Mouse (Mus musculus) megakaryocyte, adult 5-6 weeks (primary cell): ENCODE results near the gene Il11ra2. TPM values are rescaled to one million over a fixed set of nuclear protein-coding genes. Genes with fewer than 3 reads are reported as not detected.
"Not testable (repeated sequence)": the region's sequence is repeated elsewhere in the genome, so short reads cannot be mapped to it uniquely, and the experiment has no call there.

Experiments
- ATAC-seq: 2 replicates; pipeline ENCODE4 v1.8.0; 2016; ENCODE audit warnings: mild to moderate bottlenecking, inconsistent platforms; ENCODE audit not compliant: poor library complexity, severe bottlenecking
- total RNA-seq, 2 experiments: library from RNA; stranded (forward) in 1 of 2; stranded (reverse) in 1 of 2; fragments of 153-499, 151-499 nt in 1 of 2; fragments of 221-1000, 200-1000 nt in 1 of 2; gene quantifications; 2 replicates each; pipeline versions ENCODE4 v1.2.3 to v1.2.4; 2015 to 2017

Il11ra2 gene
- total RNA-seq (2015): not detected in 2 replicates
- total RNA-seq (2017): not detected in 2 replicates

DNA sequence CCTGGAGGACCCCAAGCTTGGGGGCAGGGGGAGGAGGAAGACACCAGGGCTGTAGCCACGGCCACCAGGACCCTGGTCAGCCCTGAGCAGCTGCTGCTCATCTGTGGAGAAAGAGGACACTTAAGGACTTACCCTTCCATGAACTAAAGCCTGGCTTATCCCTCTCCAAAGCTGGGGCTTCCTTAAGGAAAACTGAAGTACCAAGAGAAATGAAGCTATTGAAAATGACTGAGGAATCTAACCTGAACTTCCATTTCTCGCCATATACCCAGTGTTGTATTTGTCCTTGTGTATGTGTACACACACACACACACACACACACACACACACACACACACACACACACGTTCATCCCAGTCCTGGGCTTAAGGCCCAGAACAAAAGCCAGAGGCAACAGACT is at the start of gene Il11ra2:
Il11ra2 (minus strand) TSS at position 101 of the 400 bp plus-strand sequence.
- not testable (repeated sequence) for ATAC-seq

DNA sequence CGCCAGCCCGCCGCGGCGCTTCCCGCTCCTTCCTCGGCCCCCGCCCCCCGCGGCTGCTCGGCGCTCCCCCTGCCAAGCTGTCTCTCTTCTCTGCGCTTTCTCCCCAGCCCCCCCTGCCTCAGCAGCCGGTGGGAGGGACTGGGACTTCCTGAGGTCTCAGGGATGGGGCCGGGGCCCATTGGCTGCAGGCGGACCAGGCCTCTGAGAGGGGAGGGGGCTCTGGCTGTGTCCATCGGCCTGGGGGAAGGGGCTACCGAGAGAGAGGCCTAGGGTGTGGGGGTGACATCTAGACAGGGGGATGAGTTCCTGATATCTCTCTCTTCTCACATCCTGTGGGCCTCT is 20.5 kb upstream of the Il11ra2 start:
- ATAC-seq: not testable (repeated sequence)

DNA sequence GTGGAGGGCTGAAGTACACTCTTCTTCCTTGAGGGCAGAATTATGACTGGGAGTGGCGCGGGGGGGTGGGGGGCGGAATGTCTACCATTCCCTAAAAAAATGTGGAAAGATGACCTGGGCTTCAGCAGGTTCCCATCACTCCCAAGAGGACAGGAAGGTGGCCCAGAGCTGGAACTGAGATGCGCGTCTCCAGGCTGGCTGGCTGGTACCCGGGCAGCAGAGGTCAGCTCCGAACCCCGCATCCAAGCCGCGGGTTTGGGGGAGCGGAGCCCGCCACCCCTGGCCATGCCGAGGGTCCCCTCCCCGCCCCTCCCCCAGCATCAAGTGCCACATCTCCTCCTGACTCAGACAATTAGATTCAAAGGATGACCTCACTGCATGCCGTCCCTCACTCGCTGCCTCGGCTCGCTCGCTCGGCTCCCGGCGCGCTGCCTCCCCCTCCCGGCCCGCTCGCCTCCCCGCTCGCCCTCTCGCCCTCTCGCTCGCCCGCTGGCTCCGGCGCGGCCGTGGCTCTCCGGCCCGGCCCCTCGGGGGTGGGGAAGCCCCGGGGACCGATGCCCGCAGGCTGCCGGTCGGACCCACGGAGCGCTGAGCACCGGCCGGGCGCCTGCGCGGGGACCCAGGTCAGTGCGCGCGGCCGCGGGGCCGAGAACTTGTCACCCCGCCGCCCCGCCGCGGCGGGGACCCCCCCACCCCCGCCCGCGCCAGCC is 19.9 kb upstream of the Il11ra2 start:
- not testable (repeated sequence) for ATAC-seq

DNA sequence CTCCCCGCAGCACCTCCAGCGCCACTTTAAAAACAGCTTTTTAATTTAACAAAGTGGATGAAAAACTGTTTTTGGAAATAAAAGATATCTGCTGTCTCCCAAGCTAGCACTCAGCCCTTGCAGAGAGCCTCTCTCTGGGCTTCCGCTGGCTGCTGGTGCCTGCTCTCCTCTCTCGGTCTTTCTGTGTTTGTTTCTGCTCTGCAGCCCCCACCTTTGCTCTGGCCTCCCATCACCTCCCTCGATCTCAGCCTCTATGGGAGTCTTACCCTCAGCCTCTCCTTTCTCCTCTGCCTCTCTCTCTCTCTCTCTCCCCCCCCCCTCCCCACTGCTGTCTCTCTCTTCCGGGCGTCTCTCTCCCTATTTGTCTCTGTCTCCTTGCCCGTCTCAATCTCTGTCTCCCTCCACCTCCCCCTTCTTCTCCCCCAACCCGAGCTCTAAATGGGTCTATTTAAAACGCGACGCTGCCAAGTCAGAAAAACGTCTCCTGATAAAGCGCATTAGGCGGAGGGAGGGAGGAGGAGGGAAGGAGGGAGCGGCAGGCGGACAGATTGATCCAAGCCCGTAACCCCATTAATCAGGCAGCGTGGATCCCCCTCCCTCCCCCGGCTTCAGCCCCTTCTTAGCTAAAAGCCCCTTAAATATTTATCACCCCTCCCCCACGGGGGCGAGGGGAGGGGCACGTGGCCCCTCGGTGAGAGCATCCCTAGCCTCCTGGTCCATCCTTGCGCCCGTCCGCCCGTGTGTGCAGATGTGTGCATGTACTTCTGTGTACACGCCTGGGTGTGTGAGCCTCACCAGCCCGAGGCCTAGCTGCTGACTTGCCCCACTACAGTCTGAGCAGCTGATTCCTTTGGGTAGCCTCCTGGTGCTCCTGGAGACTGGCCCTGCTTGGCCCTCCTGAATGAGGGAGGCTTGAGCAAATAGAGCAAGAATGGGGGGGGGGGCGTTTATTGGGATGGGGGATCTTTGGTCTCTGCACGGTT is 19.0 kb upstream of the Il11ra2 start:
- not testable (repeated sequence) for ATAC-seq

DNA sequence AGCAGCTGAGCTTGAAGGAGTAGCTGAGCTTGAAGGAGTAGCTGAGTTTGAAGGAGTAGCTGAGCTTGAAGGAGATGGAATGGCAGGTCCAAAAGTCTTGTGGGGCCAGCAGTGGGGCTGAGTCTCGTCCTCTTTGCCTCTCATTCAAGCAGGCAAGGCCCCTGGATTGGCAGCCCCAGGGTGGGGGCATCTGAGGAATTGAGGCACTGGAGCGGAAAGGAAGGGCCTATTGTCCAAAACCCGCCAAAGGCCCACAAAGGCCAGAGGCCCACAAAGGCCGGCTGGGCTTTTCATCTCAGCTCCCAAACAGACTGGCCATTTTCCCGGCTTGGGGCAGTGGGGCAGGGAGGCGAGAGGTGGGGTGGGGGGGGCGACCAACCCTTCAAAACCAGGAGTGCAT is 17.7 kb upstream of the Il11ra2 start:
- ATAC-seq: not testable (repeated sequence)

DNA sequence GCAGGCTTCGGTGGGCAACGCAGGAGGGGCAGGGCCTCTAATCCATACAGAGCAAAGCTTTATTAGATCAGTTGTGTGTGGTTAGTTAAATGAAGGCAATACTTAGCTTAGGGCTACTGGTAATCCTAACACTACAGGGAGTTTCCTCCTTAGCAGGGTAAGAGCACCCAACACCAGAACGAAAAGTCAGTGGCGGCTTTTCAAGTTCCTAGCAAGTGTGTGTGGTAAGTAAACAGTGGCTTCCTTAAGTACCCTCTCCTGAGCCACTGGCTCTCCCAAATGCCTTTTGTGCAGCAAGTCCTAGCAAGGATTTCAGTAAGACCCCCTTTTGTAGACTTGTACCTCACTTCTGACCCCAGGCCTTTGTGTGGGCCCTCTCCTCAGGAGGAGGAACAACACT is 13.7 kb upstream of the Il11ra2 start:
- ATAC-seq: not testable (repeated sequence)

DNA sequence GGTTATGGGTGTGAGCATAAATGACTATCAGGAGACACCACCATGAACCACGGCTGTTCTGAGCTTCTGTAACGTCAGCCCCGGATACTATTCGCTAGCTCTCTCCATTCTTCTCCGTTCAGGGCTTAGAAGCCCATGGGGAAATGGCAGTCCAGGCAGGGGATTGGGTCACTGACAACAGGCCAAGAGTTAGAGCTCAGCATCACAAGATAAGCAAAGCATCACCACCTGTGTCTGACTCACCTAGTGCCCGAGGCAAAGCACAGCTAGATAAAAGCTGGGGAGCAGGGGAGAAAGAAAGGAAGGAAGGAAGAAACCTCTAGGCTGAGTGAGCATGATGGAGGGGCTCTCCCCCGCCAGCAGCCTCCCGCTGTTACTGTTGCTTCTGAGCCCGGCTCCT is 6.7 kb downstream of the Il11ra2 start, which contains the start of gene Ccl27b:
Ccl27b (plus strand) TSS at position 301 of the 400 bp plus-strand sequence.
- ATAC-seq: not testable (repeated sequence)

DNA sequence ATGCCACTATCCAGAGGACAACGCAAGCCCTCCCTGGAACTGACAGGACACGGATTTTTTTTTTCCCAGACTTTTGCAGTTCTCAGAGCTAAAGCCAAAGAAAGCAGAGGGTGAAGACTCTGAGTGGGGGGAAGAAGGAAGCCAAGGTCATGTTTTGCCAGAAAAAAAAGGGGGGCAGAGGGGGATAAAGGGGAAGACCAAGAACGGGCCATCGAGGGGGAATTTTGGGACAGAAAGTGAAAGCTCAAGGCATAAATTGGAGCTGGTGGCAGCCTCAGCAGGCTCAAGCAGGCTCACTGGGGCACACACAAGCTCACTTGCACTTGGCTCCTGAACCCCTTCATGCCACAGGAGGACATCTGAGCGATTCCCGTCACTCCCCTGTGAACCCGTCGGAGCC is 32.3 kb downstream of the Il11ra2 start, which contains the start of gene Gm2564:
Gm2564 (plus strand) TSS at position 301 of the 400 bp plus-strand sequence.
- not testable (repeated sequence) for ATAC-seq

DNA sequence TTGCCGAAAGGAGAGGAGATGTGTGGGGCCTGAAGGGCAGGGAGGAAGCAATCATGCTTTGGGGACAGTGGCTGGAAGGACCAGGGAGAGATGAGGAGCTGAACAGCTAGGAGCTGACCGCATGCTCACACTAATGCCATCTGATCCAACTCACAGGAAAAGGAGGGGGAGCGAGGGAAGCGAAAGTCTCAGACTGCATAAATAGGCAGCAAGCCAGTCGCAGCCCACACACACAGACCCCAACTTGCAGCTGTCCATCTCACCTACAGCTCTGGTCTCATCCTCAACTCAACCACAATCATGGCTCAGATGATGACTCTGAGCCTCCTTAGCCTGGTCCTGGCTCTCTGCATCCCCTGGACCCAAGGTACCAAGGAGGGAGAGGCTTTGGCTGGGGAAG is 49.8 kb downstream of the Il11ra2 start, which contains the start of gene Gm10591:
Gm10591 (plus strand) TSS at position 301 of the 400 bp plus-strand sequence.
- ATAC-seq: not testable (repeated sequence)

Other genes with a start within 250 kb of the Il11ra2 start
- not detected in 2 replicates for gene Gm21586, start 222.5 kb downstream of the Il11ra2 start, total RNA-seq (2015)
- gene Gm21586, start 222.5 kb downstream of the Il11ra2 start, total RNA-seq (2017): not detected in 2 replicates
- not detected in 2 replicates for gene Gm2163, start 195.1 kb downstream of the Il11ra2 start, total RNA-seq (2015)
- gene Gm2163, start 195.1 kb downstream of the Il11ra2 start, total RNA-seq (2017): 0.16 TPM in 1 of 2 replicates, not detected in the other
- gene Fam205a2, start 133.7 kb downstream of the Il11ra2 start, total RNA-seq (2015): 0.09 TPM in 1 of 2 replicates, not detected in the other
- gene Fam205a2, start 133.7 kb downstream of the Il11ra2 start, total RNA-seq (2017): not detected in 2 replicates
- not detected in 2 replicates for gene Gm10591, start 49.7 kb downstream of the Il11ra2 start, total RNA-seq (2015)
- gene Gm10591, start 49.7 kb downstream of the Il11ra2 start, total RNA-seq (2017): not detected in 2 replicates
- not detected in 2 replicates for gene Gm2564, start 32.2 kb downstream of the Il11ra2 start, total RNA-seq (2015)
- not detected in 2 replicates for gene Gm2564, start 32.2 kb downstream of the Il11ra2 start, total RNA-seq (2017)
- gene Ccl27b, start 6.6 kb downstream of the Il11ra2 start, total RNA-seq (2015): not detected in 2 replicates
- not detected in 2 replicates for gene Ccl27b, start 6.6 kb downstream of the Il11ra2 start, total RNA-seq (2017)
- gene 4930578G10Rik, start 73.7 kb upstream of the Il11ra2 start, total RNA-seq (2015): not detected in 2 replicates
- not detected in 2 replicates for gene 4930578G10Rik, start 73.7 kb upstream of the Il11ra2 start, total RNA-seq (2017)
- not detected in 2 replicates for gene Ccl19, start 94.7 kb upstream of the Il11ra2 start, total RNA-seq (2015)
- not detected in 2 replicates for gene Ccl19, start 94.7 kb upstream of the Il11ra2 start, total RNA-seq (2017)
- gene Ccl21a, start 112.1 kb upstream of the Il11ra2 start, total RNA-seq (2015): not detected in 2 replicates
- not detected in 2 replicates for gene Ccl21a, start 112.1 kb upstream of the Il11ra2 start, total RNA-seq (2017)
- gene Fam205a1, start 192.0 kb upstream of the Il11ra2 start, total RNA-seq (2015): 0.11 TPM in 1 of 2 replicates, not detected in the other
- not detected in 2 replicates for gene Fam205a1, start 192.0 kb upstream of the Il11ra2 start, total RNA-seq (2017)
- not detected in 2 replicates for gene Gm12394, start 194.9 kb upstream of the Il11ra2 start, total RNA-seq (2015)
- gene Gm12394, start 194.9 kb upstream of the Il11ra2 start, total RNA-seq (2017): not detected in 2 replicates
- gene Fam205c, start 212.3 kb upstream of the Il11ra2 start, total RNA-seq (2015): not detected in 2 replicates
- not detected in 2 replicates for gene Fam205c, start 212.3 kb upstream of the Il11ra2 start, total RNA-seq (2017)